Mouse (Mus musculus) stomach, embryonic 16.5 days (tissue): ENCODE results near the gene Ep400. TPM values are rescaled to one million over a fixed set of nuclear protein-coding genes. Genes with fewer than 3 reads are reported as not detected.
A peak's percentile ranks its signal among the peaks of the same experiment; 100 is the strongest.
"Not testable (repeated sequence)": the region's sequence is repeated elsewhere in the genome, so short reads cannot be mapped to it uniquely, and the experiment has no call there.

Experiments
- ATAC-seq: fragments of 200-750 bp; cut with Nextera tagmentation; 2 replicates; pipeline ENCODE4 v1.8.0; 2017; ENCODE audit warnings: moderate number of reproducible peaks, moderate TSS enrichment; ENCODE audit not compliant: insufficient read depth, low FRiP score
- H3K27ac ChIP-seq: fragments of 300-500 bp; sonication (generic); 2 replicates; pipeline ENCODE4 v1.5.1; 2014; ENCODE audit warnings: low read length
- H3K27me3 ChIP-seq: fragments of 300-500 bp; sonication (generic); 2 replicates; pipeline ENCODE4 v1.6.1; 2014; ENCODE audit warnings: low read length, control low read depth, mixed read lengths; ENCODE audit not compliant: control insufficient read depth, insufficient read depth
- H3K36me3 ChIP-seq: fragments of 300-500 bp; sonication (generic); 2 replicates; pipeline ENCODE4 v1.6.1; 2014; ENCODE audit warnings: low read length; ENCODE audit not compliant: control insufficient read depth, insufficient read depth
- H3K4me1 ChIP-seq: fragments of 300-500 bp; sonication (generic); 2 replicates; pipeline ENCODE4 v1.6.1; 2014; ENCODE audit warnings: low read length, control low read depth, mixed read lengths; ENCODE audit not compliant: control insufficient read depth, insufficient read depth
- H3K4me2 ChIP-seq: fragments of 300-500 bp; sonication (generic); 2 replicates; pipeline ENCODE4 v1.6.1; 2014; ENCODE audit warnings: low read depth, low read length, mixed read lengths
- H3K4me3 ChIP-seq: fragments of 300-500 bp; sonication (generic); replicated peaks from 2 replicates; pipeline ENCODE4 v1.5.1; 2014; ENCODE audit warnings: mild to moderate bottlenecking, low read length
- H3K9ac ChIP-seq: fragments of 300-500 bp; sonication (generic); 2 replicates; pipeline ENCODE4 v1.6.1; 2014; ENCODE audit warnings: low read length
- H3K9me3 ChIP-seq: fragments of 300-500 bp; sonication (generic); replicated peaks from 2 replicates; pipeline ENCODE4 v1.6.1; 2016; ENCODE audit warnings: low read length, control low read depth; ENCODE audit not compliant: control insufficient read depth
- WGBS: fragments of 180-500 bp; shearing (Covaris S2); extraction: QIAGEN DNeasy Blood & Tissue Kit; methylation state at CpG from one replicate; pipeline ENCODE4 v1.1.7; 2014; 5-methylcytosine and 5-hydroxymethylcytosine counted together
- polyA plus RNA-seq: library from polyadenylated mRNA; unstranded; fragments of >200 nt; fragmentation: Nextera tagmentation; extraction: Ambion mirVana; gene quantifications from 2 replicates; pipeline ENCODE4 v1.2.1, GENCODE M21; 2015

The Ep400 gene
- polyA plus RNA-seq, 1 experiment from 2014 or later, result 42.4 TPM

DNA sequence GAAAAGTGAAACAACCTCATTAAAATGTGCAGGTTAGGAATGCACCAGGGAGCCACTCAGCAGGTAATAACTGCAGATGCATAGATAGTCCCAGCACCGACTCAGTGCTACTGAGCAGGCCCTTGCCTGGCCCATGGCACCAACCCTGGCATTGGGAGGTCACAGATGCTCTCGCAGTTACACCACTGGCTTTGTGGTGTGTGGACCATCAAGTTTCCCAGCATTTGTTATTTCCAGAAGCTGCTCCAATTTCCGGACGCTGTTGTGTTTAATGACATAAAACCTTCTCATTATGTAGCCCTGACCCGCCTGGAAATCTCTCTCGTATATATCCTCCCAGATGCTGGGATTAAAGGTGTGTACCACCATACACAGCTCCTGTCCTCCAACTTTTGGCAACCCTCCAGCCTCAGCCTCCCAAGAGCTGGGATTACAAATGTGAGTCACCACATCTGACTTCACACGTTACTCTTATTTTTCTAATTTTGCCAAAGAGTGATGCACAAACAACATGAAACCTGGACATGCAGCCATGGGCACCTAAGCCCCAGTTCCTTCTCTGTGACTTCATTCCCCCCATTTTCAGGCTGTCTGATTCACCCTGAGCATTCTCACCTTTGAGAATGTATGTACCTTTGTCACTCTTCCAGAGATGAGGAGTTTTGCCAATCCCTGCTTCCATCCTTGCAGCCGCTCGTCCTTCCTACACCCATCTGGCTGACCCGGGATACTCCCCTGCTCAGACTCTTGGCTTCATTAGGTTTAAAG is 10.4 kb upstream of the Ep400 start:
- Histone ChIP-seq H3K9me3 (no peaks in the 10 kb centered on the region), H3K4me3 (peak overlapping the region; percentile 85), H3K4me1 (peaks cover 15% of the 10 kb centered on the region), H3K9ac (peak overlapping the region; percentile 88), H3K27me3 (no peaks in the 10 kb centered on the region), H3K27ac (peak overlapping the region; percentile 79), H3K36me3 (0 out of 2 replicates have a peak, but pooled peaks cover 3% of the 10 kb centered on the region), H3K4me2 (peak overlapping the region; percentile 83)
- 48% methylated on average over 10 of the region's 10 CpGs for WGBS
- ATAC-seq, result peak; percentile 19; the same call in 1 of the 2 replicates

DNA sequence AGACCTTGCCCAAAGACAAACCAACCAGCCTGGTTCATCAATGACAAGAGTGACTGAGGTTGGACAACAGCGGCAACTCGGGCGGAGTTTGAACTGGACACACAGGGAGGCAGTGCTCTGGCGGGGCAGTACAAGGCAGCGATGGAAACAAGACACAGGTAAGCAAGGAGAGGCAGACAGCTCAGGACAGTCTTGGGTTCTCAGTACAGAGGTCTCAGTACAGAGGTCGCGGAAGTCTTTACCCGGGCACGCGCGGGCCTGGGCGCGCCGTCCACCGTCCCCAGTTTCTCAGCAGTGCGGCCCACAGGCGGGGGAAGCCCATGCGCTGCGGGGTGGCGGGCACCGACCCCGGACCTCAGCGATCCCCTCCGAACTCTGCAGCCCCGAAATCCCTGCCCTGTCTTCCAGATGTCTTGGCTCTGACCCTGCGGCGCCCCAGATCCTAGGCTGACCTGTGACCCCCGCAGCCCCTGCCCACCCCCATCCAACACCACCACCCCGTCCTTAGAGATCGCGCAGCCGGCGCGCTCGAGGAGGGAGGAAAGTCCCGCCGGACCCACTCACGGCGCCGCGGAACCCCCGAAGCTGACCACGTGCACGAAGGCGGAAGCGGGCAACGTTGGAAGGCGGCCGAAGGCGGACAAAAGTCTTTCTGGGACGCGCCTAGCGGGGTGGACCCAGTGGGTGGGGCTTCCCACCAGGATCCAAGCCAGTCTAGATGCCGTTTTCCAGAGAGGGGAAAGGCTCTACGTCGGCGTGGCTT is 9.7 kb upstream of the Ep400 start, which contains the start of gene Pus1:
Pus1 (minus strand) TSS at position 662 of the 763 bp plus-strand sequence.
- H3K9me3 ChIP-seq, result no peaks in the 10 kb centered on the region
- no peaks in the 10 kb centered on the region for H3K27me3 ChIP-seq
- no peaks in the 10 kb centered on the region for H3K36me3 ChIP-seq
- peaks cover 15% of the 10 kb centered on the region for H3K4me1 ChIP-seq
- ATAC-seq, result peak; percentile 93
- peak within 1 kb of the TSS; percentile 88 for H3K9ac ChIP-seq
- WGBS, result under 1% methylated on average over 57 of the region's 57 CpGs
- peak within 1 kb of the TSS; percentile 79 for H3K27ac ChIP-seq
- H3K4me2 ChIP-seq, result peak within 1 kb of the TSS; percentile 83
- H3K4me3 ChIP-seq, result peak within 1 kb of the TSS; percentile 85

DNA sequence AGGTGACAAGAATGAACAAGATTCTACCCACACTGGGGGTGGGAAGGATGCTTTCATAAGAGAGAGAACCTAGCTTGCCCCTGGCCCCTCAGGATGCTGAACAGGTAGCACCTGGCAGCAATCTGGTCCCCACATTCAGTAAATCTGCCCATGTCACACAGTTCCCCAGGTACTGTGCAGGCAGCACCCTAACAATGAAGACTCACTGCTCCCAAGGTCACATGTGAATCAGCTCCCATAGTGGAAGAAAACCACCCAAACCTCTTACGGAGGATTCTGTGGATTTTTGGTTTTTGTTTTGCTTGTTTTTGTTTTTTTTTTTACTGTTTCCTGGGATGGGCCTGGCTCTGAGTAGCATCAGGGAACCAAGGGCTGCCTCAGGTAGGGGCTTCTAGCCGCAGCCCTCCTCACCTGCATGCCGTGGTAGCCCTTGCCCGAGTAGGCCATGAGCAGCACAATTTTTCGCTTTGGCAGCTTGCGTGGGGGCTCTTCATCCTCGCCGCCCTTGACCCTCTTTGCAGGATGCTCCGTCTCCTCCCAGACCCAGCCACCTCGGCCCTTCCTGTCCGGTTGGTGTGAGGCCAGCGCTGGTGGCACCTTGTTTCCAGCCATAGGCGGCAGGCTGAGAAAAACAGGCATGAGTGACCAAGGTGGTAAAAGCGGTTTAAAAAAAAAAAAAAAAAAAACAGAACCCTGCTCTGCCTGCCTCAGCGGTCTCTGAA is 8.9 kb upstream of the Ep400 start:
- no peaks in the 10 kb centered on the region for H3K9me3 ChIP-seq
- peaks cover 6% of the 10 kb centered on the region for H3K36me3 ChIP-seq
- peak overlapping the region; percentile 85 for H3K4me3 ChIP-seq
- peak overlapping the region; percentile 83 for H3K4me2 ChIP-seq
- H3K9ac ChIP-seq, result peak overlapping the region; percentile 88
- no peak for ATAC-seq
- peaks cover 15% of the 10 kb centered on the region for H3K4me1 ChIP-seq
- 17% methylated on average over 15 of the region's 15 CpGs for WGBS
- H3K27me3 ChIP-seq, result no peaks in the 10 kb centered on the region
- H3K27ac ChIP-seq, result peak overlapping the region; percentile 62; the same call in 1 of the 2 replicates

DNA sequence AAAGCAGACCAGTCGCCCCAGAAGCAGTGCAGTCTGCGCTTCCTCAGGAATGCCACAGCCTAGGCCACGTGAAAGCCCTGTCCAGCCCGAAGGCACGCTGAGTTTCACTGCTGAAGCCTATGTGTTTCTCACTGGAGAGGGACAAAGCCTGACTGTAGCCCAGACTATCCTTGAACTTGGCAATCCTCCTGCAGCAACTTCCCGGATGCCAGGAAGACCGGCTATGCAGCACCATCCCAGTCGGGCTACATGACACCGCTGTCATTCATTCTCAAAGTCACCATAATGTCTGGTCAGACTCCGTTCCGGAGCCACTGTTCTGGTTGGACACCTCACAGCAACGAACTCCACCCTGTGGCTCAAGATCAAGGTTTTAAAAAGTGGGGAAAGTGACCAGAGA is 7.7 kb upstream of the Ep400 start:
- no peak overlapping the region for H3K4me3 ChIP-seq
- H3K4me1 ChIP-seq, result peaks cover 15% of the 10 kb centered on the region
- no peak overlapping the region for H3K27ac ChIP-seq
- H3K9me3 ChIP-seq, result no peaks in the 10 kb centered on the region
- H3K27me3 ChIP-seq, result no peaks in the 10 kb centered on the region
- H3K4me2 ChIP-seq, result no peak overlapping the region
- H3K9ac ChIP-seq, result no peak overlapping the region
- 89% methylated on average over 12 of the region's 12 CpGs for WGBS
- peaks cover 14% of the 10 kb centered on the region for H3K36me3 ChIP-seq
- no peak for ATAC-seq

DNA sequence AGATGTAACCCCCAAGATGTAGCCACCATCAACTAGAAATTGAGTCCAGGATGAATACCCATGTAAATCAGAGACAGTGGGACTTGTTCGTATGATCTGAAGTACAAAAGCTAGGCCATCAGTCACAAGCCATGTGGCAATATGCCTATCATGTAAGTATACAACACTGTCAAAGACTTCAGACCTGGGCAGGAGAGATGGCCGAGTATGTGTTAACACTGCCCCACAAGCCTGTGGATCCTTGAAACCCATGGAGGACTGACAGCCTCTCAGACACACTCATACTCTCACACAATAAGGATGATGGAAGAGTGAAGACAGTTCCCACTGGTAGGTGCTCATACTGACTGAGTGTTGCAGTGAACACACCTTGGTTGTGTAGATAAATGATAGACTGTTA is 5.6 kb upstream of the Ep400 start:
- 88% methylated on average over 2 of the region's 2 CpGs for WGBS
- no peaks in the 10 kb centered on the region for H3K27me3 ChIP-seq
- H3K4me2 ChIP-seq, result no peak overlapping the region
- peaks cover 15% of the 10 kb centered on the region for H3K4me1 ChIP-seq
- no peaks in the 10 kb centered on the region for H3K9me3 ChIP-seq
- no peak for ATAC-seq
- no peak overlapping the region for H3K9ac ChIP-seq
- no peak overlapping the region for H3K27ac ChIP-seq
- peaks cover 14% of the 10 kb centered on the region for H3K36me3 ChIP-seq
- H3K4me3 ChIP-seq, result no peak overlapping the region

DNA sequence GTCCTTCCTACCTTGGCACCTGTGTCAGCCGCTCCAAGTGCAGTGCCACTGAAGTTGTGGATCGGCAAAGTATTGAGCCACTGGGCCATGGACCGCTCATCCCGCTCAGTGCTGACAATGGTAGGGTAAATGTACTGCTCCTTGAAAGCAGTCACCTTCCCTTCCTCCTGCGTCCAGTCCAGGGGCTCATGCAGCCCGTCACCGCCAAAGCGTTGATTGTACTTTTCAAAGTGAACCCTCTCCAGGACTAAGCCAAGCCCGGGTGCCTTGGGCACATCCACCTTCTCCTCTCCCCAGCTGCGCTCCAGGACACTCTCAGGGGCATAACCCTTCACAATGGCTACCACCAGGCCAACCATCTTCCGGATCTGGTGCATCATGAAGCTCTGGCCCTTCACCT is 4.0 kb upstream of the Ep400 start:
- Histone ChIP-seq H3K27me3 (no peaks in the 10 kb centered on the region), H3K4me2 (no peak overlapping the region), H3K9me3 (no peaks in the 10 kb centered on the region), H3K36me3 (peaks cover 14% of the 10 kb centered on the region), H3K4me3 (no peak overlapping the region), H3K4me1 (peaks cover 8% of the 10 kb centered on the region), H3K9ac (no peak overlapping the region), H3K27ac (no peak overlapping the region)
- ATAC-seq, result no peak
- WGBS, result 94% methylated on average over 11 of the region's 11 CpGs

DNA sequence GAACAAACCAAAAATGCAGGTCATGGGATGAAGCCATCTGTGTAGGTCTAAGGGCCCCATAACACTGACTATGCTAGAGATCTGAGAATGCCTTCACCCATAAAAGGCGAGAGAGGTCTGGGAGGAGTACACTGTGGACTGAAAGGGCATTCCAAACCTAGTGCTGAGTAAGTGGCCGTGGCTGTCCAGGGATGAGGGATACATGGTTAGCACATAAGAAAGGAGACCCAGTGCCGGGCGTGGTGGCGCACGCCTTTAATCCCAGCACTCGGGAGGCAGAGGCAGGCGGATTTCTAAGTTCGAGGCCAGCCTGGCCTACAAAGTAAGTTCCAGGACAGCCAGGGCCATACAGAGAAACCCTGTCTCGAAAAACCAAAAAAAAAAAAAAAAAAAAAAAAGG is 2.4 kb upstream of the Ep400 start:
- H3K4me3 ChIP-seq, H3K27me3 ChIP-seq, ATAC-seq, H3K9me3 ChIP-seq, H3K9ac ChIP-seq, H3K27ac ChIP-seq, H3K4me1 ChIP-seq, H3K4me2 ChIP-seq: not testable (repeated sequence)
- peaks cover 14% of the 10 kb centered on the region for H3K36me3 ChIP-seq
- WGBS, result 91% methylated on average over 10 of the region's 10 CpGs

DNA sequence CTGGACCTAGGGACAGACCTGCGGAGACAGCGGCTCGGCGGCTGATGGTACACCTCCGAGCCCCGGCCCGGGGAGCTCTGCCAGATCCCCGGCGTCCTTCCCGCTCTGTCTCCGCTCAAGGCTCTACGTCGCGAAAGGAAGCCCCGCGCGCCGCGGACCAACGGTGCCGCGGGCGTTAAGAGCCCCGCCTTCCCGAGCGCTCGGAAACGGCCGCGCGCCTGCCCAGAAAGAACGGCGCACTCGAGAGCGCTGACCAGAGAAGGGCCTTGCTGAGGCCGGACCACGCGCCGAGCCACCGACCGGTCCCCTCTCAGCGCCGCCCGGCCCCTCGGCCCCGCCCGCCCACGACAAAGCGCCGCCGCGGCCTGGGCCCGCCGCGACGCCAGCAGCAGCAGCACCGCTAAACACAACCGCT is 479 bp downstream of the Ep400 start:
- Histone ChIP-seq H3K27me3 (no peaks in the 10 kb centered on the region), H3K9ac (peak overlapping the region; percentile 93), H3K4me1 (peaks cover 9% of the 10 kb centered on the region), H3K36me3 (peaks cover 13% of the 10 kb centered on the region), H3K4me2 (peak overlapping the region; percentile 66), H3K4me3 (peak overlapping the region; percentile 94), H3K9me3 (no peaks in the 10 kb centered on the region), H3K27ac (peak overlapping the region; percentile 98)
- under 1% methylated on average over 56 of the region's 58 CpGs for WGBS
- peak; percentile 57 for ATAC-seq
